Mouse (Mus musculus): ENCODE results near the gene Eci1. TPM values are rescaled to one million over a fixed set of nuclear protein-coding genes. Genes with fewer than 3 reads are reported as not detected.
"Not testable (repeated sequence)": the region's sequence is repeated elsewhere in the genome, so short reads cannot be mapped to it uniquely, and the experiment has no call there.

Eci1 gene
- polyA plus RNA-seq, 1 experiment from 2014 or later = 46.0 TPM

- Histone ChIP-seq H3K9ac (no peak overlapping the region), H3K4me1 (replicated peaks; ENCODE audit: control insufficient read depth, insufficient read depth, low read length) (no peaks in the 10 kb centered on the region), H3K4me2 (replicated peaks) (no peak overlapping the region), H3K36me3 (replicated peaks; ENCODE audit: control insufficient read depth, insufficient read depth) (peaks cover 99% of the 10 kb centered on the region), H3K27ac (no peak overlapping the region), H3K4me3 (replicated peaks; ENCODE audit: low read length) (no peak overlapping the region), H3K27me3 (ENCODE audit: control insufficient read depth, insufficient read depth, low read length) (no peaks in the 10 kb centered on the region), H3K9me3 (ENCODE audit: control insufficient read depth, low read length) (no peaks in the 10 kb centered on the region)
- ATAC-seq (ENCODE audit: low FRiP score) (no peak), DNase-seq (ENCODE audit: low spot score) (no peak)
- 97% methylated on average over 8 of the region's 8 CpGs for WGBS
Measured at GRCm38 (mm10) chr17:24446590-24446989, 20.1 kb downstream of the Eci1 start.

- H3K27me3 ChIP-seq (ENCODE audit: control insufficient read depth, insufficient read depth, low read length) = no peaks in the 10 kb centered on the region
- H3K4me1 ChIP-seq (replicated peaks; ENCODE audit: control insufficient read depth, insufficient read depth, low read length) = peaks cover 14% of the 10 kb centered on the region
- 95% methylated on average over 6 of the region's 6 CpGs for WGBS
- no peak overlapping the region for H3K27ac ChIP-seq
- H3K9me3 ChIP-seq (ENCODE audit: control insufficient read depth, low read length) = no peaks in the 10 kb centered on the region
- H3K4me3 ChIP-seq (replicated peaks; ENCODE audit: low read length) = no peak overlapping the region
- H3K36me3 ChIP-seq (replicated peaks; ENCODE audit: control insufficient read depth, insufficient read depth) = peaks cover 72% of the 10 kb centered on the region
- ATAC-seq (ENCODE audit: low FRiP score) (no peak), DNase-seq (ENCODE audit: low spot score) (no peak)
- no peak overlapping the region for H3K4me2 ChIP-seq (replicated peaks)
- no peak overlapping the region for H3K9ac ChIP-seq
Measured at GRCm38 (mm10) chr17:24449507-24449906, 23.1 kb downstream of the Eci1 start.

GRCm38 (mm10) chr17:24451220-24451619 is 24.8 kb downstream of the Eci1 start:
- DNase-seq (ENCODE audit: low spot score) (no peak), ATAC-seq (ENCODE audit: low FRiP score) (no peak)
- Histone ChIP-seq H3K9ac (no peak overlapping the region), H3K4me3 (replicated peaks; ENCODE audit: low read length) (no peak overlapping the region), H3K4me1 (replicated peaks; ENCODE audit: control insufficient read depth, insufficient read depth, low read length) (peaks cover 14% of the 10 kb centered on the region), H3K27ac (no peak overlapping the region), H3K36me3 (replicated peaks; ENCODE audit: control insufficient read depth, insufficient read depth) (peaks cover 55% of the 10 kb centered on the region), H3K27me3 (ENCODE audit: control insufficient read depth, insufficient read depth, low read length) (no peaks in the 10 kb centered on the region), H3K4me2 (replicated peaks) (no peak overlapping the region), H3K9me3 (ENCODE audit: control insufficient read depth, low read length) (no peaks in the 10 kb centered on the region)
- 96% methylated on average over 6 of the region's 6 CpGs for WGBS

GRCm38 (mm10) chr17:24453372-24453771 is 26.9 kb downstream of the Eci1 start:
- H3K9ac ChIP-seq = no peak overlapping the region
- H3K36me3 ChIP-seq (replicated peaks; ENCODE audit: control insufficient read depth, insufficient read depth) = peaks cover 33% of the 10 kb centered on the region
- no peaks in the 10 kb centered on the region for H3K27me3 ChIP-seq (ENCODE audit: control insufficient read depth, insufficient read depth, low read length)
- DNase-seq (ENCODE audit: low spot score) (no peak), ATAC-seq (ENCODE audit: low FRiP score) (no peak)
- no peak overlapping the region for H3K27ac ChIP-seq
- no peaks in the 10 kb centered on the region for H3K9me3 ChIP-seq (ENCODE audit: control insufficient read depth, low read length)
- peak overlapping the region; percentile 72 for H3K4me2 ChIP-seq (replicated peaks)
- H3K4me3 ChIP-seq (replicated peaks; ENCODE audit: low read length) = no peak overlapping the region
- WGBS = 98% methylated on average over 2 of the region's 2 CpGs
- H3K4me1 ChIP-seq (replicated peaks; ENCODE audit: control insufficient read depth, insufficient read depth, low read length) = peaks cover 14% of the 10 kb centered on the region

GRCm38 (mm10) chr17:24454218-24454755 is 27.8 kb downstream of the Eci1 start:
- Histone ChIP-seq H3K4me2 (replicated peaks) (peak overlapping the region; percentile 72), H3K27me3 (ENCODE audit: control insufficient read depth, insufficient read depth, low read length) (no peaks in the 10 kb centered on the region), H3K4me3 (replicated peaks; ENCODE audit: low read length) (peak overlapping the region; percentile 81), H3K9ac (peak overlapping the region; percentile 94), H3K4me1 (replicated peaks; ENCODE audit: control insufficient read depth, insufficient read depth, low read length) (peaks cover 14% of the 10 kb centered on the region), H3K9me3 (ENCODE audit: control insufficient read depth, low read length) (no peaks in the 10 kb centered on the region), H3K36me3 (replicated peaks; ENCODE audit: control insufficient read depth, insufficient read depth) (peaks cover 24% of the 10 kb centered on the region), H3K27ac (peak overlapping the region; percentile 95)
- DNase-seq (ENCODE audit: low spot score) (no peak), ATAC-seq (ENCODE audit: low FRiP score) (no peak)
- 13% methylated on average over 14 of the region's 14 CpGs for WGBS

- peak; percentile 94 for ATAC-seq (ENCODE audit: low FRiP score)
- DNase-seq (ENCODE audit: low spot score) = peak; percentile 99
- Histone ChIP-seq H3K9me3 (ENCODE audit: control insufficient read depth, low read length) (no peaks in the 10 kb centered on the region), H3K27me3 (ENCODE audit: control insufficient read depth, insufficient read depth, low read length) (no peaks in the 10 kb centered on the region), H3K27ac (peak overlapping the region; percentile 95), H3K4me3 (replicated peaks; ENCODE audit: low read length) (peak overlapping the region; percentile 81), H3K9ac (peak overlapping the region; percentile 94), H3K4me1 (replicated peaks; ENCODE audit: control insufficient read depth, insufficient read depth, low read length) (peaks cover 14% of the 10 kb centered on the region), H3K36me3 (replicated peaks; ENCODE audit: control insufficient read depth, insufficient read depth) (peaks cover 17% of the 10 kb centered on the region), H3K4me2 (replicated peaks) (peak overlapping the region; percentile 72)
- under 1% methylated on average over 66 of the region's 67 CpGs for WGBS
Measured at GRCm38 (mm10) chr17:24454756-24455522, 28.5 kb downstream of the Eci1 start.

GRCm38 (mm10) chr17:24455523-24456206 is 29.2 kb downstream of the Eci1 start:
- not testable (repeated sequence) for ATAC-seq (ENCODE audit: low FRiP score); DNase-seq (ENCODE audit: low spot score); H3K9me3 ChIP-seq (ENCODE audit: control insufficient read depth, low read length); H3K27ac ChIP-seq; H3K27me3 ChIP-seq (ENCODE audit: control insufficient read depth, insufficient read depth, low read length); H3K9ac ChIP-seq; H3K4me3 ChIP-seq (replicated peaks; ENCODE audit: low read length)
- WGBS = 55% methylated on average over 9 of the region's 10 CpGs
- Histone ChIP-seq H3K4me2 (replicated peaks) (peak overlapping the region; percentile 37), H3K4me1 (replicated peaks; ENCODE audit: control insufficient read depth, insufficient read depth, low read length) (peaks cover 14% of the 10 kb centered on the region), H3K36me3 (replicated peaks; ENCODE audit: control insufficient read depth, insufficient read depth) (peaks cover 10% of the 10 kb centered on the region)

GRCm38 (mm10) chr17:24461580-24461979 is 35.1 kb downstream of the Eci1 start:
- no peak overlapping the region for H3K9ac ChIP-seq
- WGBS = 77% methylated on average over 2 of the region's 2 CpGs
- H3K4me3 ChIP-seq (replicated peaks; ENCODE audit: low read length) = no peak overlapping the region
- no peaks in the 10 kb centered on the region for H3K27me3 ChIP-seq (ENCODE audit: control insufficient read depth, insufficient read depth, low read length)
- H3K4me2 ChIP-seq (replicated peaks) = no peak overlapping the region
- no peaks in the 10 kb centered on the region for H3K4me1 ChIP-seq (replicated peaks; ENCODE audit: control insufficient read depth, insufficient read depth, low read length)
- no peak for ATAC-seq (ENCODE audit: low FRiP score)
- DNase-seq (ENCODE audit: low spot score) = no peak
- no peaks in the 10 kb centered on the region for H3K36me3 ChIP-seq (replicated peaks; ENCODE audit: control insufficient read depth, insufficient read depth)
- H3K27ac ChIP-seq = no peak overlapping the region
- H3K9me3 ChIP-seq (ENCODE audit: control insufficient read depth, low read length) = no peaks in the 10 kb centered on the region

GRCm38 (mm10) chr17:24462932-24463331 is 36.5 kb downstream of the Eci1 start:
- WGBS = 100% methylated on average over 1 of the region's 1 CpGs
- ATAC-seq (ENCODE audit: low FRiP score) (no peak), DNase-seq (ENCODE audit: low spot score) (no peak)
- Histone ChIP-seq H3K4me1 (replicated peaks; ENCODE audit: control insufficient read depth, insufficient read depth, low read length) (no peaks in the 10 kb centered on the region), H3K27me3 (ENCODE audit: control insufficient read depth, insufficient read depth, low read length) (no peaks in the 10 kb centered on the region), H3K36me3 (replicated peaks; ENCODE audit: control insufficient read depth, insufficient read depth) (no peaks in the 10 kb centered on the region), H3K9me3 (ENCODE audit: control insufficient read depth, low read length) (no peaks in the 10 kb centered on the region), H3K9ac (no peak overlapping the region), H3K4me2 (replicated peaks) (no peak overlapping the region), H3K27ac (no peak overlapping the region), H3K4me3 (replicated peaks; ENCODE audit: low read length) (no peak overlapping the region)
